Mouse (Mus musculus): Measurements from ENCODE around the gene Rimbp2.

GRCm38 (mm10) chr5:128947093-128947492 lies 6.2 kb downstream of the Rimbp2 start:
- TF ChIP-seq CTCF (IDR thresholded peaks at IDR 0.05; ENCODE audit: extremely low read depth, insufficient read depth, low read length) (peak; percentile 45), POLR2A (IDR thresholded peaks at IDR 0.05; ENCODE audit: extremely low read depth, insufficient read depth, low read length) (no peak)
